Mouse (Mus musculus) lung, postnatal 10 days (tissue): ENCODE data around the gene Insl5.

ENCODE experiments used
- DNase-seq: peaks from one replicate; pipeline ENCODE4 v3.0.0; 2021

Insl5 gene

DNA sequence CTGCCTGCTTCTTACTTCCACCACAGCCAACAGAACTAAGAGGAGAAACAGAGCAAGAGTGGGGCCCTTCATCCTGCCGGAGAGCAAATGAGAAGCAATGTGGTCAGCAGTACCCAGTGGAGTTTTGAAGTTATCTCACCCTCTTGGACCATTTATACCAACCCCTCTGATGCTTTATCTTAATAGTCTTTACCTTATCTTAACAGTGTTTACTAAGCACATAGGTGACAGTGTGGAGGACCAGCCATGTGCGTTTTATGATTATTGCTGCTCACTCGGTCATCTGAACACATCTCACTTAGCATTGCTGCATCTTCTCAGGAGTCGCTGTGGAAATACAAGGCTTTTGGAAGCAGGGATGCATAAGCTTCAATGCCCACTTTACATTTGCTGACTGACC, at the start of gene Insl5:
Insl5 (minus strand) TSS at position 222 of the 400 bp plus-strand sequence.
- no peak for DNase-seq

GRCm38 (mm10) chr4:103070631-103071030, 44.0 kb upstream of the Insl5 start:
- no peak for DNase-seq

- no peak for DNase-seq
Observed at GRCm38 (mm10) chr4:103067906-103068655, 41.4 kb upstream of the Insl5 start.

GRCm38 (mm10) chr4:103064976-103065375, 38.3 kb upstream of the Insl5 start:
- no peak for DNase-seq

DNA sequence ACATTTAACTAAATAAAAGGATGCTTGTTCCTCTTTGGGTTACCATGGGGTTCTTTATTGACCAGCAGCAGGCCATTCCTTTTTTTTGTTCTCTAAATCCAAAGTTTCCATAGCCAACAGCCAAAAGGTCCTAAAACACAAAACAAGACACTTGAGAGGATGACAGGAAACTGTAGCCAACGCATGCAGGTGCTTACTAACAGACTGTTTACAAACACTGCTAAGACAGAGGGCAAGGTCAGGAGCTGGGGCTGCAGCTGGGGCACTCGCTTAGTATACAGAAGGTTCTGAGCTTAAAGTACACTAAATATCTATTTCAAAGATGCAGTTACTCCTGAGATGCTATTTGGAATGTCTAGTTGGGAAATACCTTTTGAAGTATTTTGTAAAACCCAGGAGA, 37.8 kb upstream of the Insl5 start:
- DNase-seq = no peak

DNA sequence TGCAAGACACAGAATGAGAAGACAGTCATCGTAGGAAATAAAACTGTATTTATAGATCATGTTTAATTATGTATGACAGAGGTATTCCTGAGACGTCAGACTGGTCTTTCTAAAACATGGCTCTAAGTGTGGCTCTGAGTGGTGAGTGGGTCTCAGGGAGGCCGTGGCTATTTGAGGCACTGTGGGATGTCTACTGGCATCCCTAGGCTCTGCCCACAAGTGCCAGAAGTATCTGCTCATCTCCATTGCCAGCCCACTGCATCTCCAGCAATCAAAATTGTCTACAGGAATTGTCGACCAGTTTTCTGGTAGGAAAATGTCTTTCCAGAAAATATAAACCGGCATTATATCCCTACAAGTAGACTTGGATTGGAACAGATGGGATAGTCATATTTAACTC, 30.3 kb upstream of the Insl5 start:
- no peak for DNase-seq

DNA sequence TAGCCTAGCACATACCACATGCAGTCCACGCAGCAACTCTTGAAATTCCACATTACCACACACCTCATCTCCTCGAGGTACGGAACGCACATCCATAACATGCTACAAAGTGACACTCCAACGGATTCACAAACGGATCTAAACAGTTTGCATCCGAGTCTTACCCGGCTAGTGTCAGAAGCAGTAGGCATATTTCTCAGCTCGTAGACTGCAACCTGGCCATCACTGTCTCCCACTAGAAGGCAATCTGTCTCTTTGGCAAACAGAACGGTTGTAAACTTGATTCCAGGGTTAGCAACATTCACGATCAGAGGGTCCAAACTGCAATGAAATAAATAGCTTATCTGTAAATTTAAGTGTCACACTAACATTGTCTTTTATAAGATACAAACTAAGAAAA, 21.4 kb upstream of the Insl5 start:
- DNase-seq = no peak

- DNase-seq = no peak
Observed at GRCm38 (mm10) chr4:103042997-103043396, 16.4 kb upstream of the Insl5 start.

DNA sequence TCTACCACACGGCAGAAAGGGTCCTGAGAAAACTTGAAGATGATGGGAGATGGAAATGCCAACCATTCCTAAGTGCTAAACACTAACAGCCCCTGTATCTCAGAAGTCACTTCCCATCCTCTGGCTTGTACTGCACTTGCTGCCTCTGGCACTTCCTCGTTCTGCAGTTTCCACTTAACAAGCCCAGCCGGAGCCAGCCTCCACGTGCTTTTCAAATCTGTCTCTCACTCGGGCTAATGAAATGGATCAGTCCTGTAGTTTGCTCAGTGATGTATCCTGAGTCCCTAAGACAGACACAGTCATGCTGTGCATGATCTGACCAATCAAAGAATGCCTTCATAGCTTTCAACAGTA, 13.2 kb upstream of the Insl5 start:
- DNase-seq = no peak

GRCm38 (mm10) chr4:103039103-103039837, 12.6 kb upstream of the Insl5 start:
- DNase-seq = no peak

DNA sequence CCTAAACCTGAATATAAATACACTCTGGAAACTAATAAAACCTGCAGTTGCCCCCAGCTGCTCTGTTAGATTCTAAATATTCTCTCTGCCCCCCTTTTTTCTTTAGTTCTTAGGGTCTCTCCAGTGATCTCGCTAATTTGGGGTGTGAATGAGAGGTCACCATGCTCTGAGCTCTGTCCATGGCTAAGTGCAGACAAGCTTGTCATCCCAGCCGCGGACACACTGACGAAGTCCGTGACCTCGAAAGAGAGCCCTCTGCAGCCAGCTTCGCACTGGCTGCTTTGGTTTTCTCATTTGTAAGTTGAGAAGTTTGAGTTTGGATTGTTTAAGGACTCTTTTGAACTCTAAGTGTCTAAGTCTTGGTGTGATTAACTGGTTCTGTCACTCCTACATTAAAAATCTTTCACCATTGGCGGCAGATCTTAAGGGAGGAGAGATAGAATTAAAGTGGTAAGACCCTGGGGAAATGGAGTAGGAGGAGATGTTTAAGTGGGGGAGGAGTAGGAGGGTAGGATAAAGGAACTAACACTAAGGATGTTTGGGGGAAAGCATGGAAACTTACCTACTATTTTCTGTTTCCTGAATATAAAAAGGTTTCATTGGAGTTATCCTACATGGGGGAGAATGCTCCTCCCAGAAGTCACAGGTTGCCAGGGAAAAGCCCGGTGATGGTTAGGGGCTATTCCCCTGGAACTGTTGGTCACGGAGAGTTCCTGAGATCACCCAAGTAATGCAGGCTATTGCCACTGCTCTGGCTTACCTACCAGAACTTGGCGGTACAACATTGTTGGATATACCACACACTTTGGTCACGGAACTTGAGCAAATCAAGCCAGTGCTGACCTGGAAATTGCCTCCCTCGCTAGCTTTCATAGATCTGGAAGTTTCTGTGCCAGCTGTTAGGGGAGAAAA, 1.8 kb upstream of the Insl5 start:
- no peak for DNase-seq

GRCm38 (mm10) chr4:103027745-103028144, 1.1 kb upstream of the Insl5 start:
- DNase-seq = no peak

DNA sequence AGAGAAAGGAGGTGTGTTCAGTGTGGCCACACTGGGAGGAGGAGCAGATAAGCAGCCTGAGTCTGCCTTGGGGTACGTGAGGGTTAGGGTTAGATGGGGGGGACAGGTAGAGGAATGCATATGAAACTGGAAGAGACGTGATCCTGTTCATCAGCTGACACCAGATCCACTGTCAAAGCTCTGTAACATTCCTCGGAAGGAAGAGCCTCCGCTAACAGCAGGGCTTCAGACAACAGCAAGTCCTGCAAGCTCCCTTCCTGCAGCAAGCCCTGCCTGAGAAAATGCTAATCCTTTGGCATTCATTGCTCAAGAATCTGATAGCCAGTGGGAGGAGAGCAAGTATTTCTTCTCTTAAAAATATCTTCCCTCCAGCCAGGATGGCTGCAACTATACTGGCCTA, 13.2 kb downstream of the Insl5 start:
- no peak for DNase-seq

GRCm38 (mm10) chr4:103011823-103012222, 14.8 kb downstream of the Insl5 start:
- no peak for DNase-seq

GRCm38 (mm10) chr4:103010734-103011133, 15.9 kb downstream of the Insl5 start:
- no peak for DNase-seq

DNA sequence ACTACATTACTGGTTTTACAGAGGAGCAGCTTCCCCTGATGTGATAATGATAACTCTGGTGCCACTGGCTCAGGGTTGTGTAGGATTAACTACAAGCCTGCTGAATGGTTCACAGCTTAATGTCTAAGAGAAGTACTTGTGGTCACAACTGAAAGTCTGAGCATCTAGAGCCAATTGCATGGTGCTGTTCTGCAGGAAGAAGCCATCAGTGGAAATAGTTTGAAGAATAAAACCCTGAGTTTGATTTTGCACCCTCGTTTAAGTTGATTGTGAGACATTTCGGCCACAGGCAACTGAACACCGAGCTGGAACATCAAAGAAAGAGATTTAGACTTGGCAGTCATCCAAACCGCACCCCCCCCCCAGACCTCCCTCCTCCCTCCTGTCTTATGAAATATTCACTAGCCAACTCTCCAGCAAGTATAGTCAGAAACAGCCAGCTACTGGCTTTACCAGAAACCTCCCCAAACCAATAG, 19.7 kb downstream of the Insl5 start:
- DNase-seq = no peak

DNA sequence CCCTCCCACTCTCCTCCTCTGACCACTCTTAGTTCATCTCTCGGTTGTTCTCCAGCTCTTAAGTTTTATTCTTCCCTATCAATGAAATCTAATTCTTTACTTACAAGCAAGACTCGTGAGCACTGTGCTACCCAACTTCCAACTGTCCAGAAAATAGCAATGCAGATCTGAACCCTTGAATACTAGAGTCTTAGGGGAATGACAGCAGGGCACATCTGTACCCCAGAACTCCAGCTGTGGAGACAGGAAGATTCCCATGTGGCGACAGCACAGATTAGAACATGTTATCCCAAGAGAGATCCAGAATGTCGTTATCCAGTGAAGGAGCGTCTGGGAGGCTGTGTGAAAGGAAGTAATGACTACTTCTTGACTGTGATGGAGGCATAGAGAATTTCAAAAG, 20.4 kb downstream of the Insl5 start:
- no peak for DNase-seq

DNA sequence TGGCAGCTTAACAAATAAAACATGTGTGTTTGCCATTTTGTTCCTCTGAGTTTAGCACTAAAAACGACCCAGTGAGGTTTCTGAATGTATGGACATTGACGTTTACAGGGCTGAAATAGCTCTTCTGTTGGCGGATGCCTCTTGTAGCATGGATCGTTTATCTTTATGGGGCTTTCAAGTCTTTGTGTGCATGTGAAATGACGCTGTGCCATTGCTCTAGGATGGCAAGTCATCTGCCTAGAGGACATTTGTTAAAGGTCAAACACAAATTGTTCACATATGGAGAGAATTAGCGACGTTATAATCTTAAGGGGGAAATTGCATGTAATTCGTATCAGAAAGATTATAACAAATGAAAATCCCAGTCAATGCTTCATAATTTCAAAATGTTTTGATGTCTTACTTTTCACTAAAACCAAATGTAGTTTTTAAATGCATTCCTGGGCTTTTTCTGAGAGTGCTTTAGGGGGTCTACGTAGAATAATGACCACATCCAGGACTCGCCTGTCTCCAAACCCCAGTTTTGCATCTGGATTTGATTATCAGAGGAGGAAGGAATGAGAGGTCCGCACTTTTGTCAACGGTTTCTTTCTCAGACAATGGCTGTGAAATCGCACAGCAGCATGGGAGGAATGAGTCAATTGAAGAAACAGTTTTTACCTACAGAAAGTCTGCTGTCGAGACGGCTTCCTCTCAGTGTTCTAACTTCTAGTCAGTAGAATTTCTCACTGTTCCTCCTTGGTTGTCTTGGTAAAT, 21.3 kb downstream of the Insl5 start:
- DNase-seq = no peak

DNA sequence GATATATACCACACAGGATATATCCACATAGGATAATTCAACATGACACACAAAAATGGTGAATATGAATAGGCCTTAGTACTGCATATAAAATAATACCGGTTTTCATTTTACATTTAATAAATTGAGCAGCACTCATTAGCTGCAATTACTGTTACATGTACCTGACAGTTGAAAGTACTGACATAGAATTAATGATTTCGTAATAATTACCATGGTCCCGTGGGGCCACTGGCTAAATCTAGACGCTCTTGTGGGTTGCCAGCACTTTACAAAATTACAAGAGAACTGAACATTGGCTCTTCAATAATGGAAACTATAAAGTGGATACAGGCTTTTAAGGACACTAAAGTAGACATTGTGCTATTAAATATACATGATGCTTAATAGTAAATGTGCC, 22.0 kb downstream of the Insl5 start:
- no peak for DNase-seq

- no peak for DNase-seq
Observed at GRCm38 (mm10) chr4:102991685-102992084, 35.0 kb downstream of the Insl5 start.

- no peak for DNase-seq
Observed at GRCm38 (mm10) chr4:102990595-102991340, 35.9 kb downstream of the Insl5 start.

DNA sequence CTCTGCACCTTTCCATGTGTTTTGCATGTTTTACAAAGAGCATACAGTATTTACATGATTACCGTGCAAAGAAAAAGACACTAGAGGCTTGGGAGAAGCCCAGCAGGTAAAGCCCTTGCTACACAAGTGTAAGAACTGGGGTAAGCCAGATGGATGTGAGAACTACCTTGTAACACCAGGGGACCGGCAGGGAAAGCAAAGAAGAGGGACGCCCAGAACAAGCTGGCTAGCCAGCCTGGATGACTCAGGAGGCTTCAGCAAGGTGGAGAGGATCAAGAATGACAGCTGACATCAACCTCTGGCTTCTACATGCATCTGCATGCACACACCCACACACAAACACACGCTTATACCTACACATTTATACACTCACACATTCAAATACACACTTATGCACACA, 36.6 kb downstream of the Insl5 start:
- no peak for DNase-seq
